Mouse (Mus musculus) G1E-ER4 (cell line): ENCODE data around the gene Myo1g. TPM values are rescaled to one million over a fixed set of nuclear protein-coding genes. Genes with fewer than 3 reads are reported as not detected.

Experiments used
- GATA1 ChIP-seq: IDR thresholded peaks from one replicate; pipeline ENCODE4 v1.8.0; 2012; ENCODE audit warnings: low read length, inconsistent platforms
- polyA plus RNA-seq: library from polyadenylated mRNA; stranded (reverse); fragments of >175 nt; gene quantifications from 2 replicates; pipeline ENCODE4 v1.2.3, GENCODE M21; 2012

The Myo1g gene
- polyA plus RNA-seq, 1 experiment: 27.9 TPM

DNA sequence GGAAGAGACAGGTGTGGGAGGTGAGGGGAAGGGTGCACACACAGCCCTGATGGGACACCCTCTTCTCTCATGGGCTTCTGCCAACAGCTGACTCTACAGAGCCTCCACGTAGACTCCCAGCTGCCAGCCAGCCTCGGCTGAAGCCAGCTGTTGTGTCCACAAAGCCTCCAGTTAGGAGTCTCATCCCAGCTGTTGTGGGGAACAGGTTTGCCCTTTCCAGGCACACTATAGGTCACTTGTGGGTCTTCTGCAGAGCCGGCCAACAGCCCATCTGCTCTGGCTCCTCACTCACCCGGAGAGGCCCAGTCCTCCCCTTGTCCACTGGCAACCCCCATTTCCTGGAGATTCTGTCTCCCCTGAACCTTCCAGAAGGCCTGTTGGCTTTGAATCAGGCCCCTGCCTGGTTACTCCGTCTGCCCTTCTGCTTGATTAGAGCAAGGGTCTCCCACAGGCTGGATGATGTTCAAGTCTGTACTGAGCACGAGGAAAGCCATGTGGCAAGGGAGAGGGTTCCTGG is 39.0 kb downstream of the Myo1g start:
- no peak for TF ChIP-seq GATA1

DNA sequence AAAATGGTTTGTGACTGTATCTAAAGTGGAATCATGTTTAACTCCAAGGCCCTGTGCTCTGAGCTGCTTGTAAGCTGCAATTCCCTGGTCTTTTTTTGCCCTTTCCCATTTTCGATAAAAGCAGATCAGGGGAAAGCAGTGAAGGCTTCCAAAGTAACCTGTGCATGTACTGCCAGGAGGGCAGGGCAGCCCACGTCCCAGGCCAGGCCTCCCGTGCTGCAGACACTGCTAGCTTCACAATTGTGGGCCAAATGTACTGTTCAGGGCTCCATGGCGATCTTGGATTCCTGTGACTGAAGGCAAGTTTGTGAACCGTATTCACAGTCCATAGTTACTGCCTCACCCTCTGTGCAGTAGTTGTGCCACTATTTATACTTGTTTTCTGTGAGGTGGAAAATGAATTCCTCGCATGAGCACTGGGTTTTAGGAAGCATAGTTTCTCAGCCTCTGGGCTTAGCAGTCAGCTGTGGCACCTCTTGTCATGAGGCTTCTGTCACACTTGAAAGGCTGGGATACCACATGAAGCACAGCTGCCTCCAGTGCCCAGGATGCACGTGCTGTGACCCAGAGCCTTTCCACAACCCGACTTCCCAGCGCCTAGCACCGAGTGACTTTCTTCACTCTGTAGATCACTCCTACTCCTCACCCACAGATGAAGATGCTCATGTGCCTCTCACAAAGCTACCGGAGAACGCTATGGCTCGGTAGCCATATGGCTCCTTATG is 39.9 kb downstream of the Myo1g start:
- no peak for TF ChIP-seq GATA1

DNA sequence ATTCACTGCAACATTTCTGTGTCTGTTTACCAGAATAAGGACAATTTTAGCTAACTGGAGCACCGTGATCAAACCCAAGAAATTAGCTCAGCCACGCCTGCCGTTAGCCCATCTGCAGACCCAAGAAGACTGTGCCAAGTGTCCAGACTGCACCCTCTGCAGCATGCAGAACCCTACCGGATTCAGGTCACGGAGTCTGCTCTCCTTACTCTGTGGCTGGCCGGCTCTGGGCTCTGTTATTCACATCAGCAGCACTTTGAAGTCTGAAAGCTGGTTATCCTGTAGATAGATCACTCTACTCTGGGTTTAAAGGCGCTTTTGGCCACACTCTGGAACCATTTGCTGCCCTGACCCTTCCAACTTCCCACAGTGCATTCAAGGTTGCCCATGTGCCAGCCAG is 40.6 kb downstream of the Myo1g start:
- TF ChIP-seq GATA1: no peak

DNA sequence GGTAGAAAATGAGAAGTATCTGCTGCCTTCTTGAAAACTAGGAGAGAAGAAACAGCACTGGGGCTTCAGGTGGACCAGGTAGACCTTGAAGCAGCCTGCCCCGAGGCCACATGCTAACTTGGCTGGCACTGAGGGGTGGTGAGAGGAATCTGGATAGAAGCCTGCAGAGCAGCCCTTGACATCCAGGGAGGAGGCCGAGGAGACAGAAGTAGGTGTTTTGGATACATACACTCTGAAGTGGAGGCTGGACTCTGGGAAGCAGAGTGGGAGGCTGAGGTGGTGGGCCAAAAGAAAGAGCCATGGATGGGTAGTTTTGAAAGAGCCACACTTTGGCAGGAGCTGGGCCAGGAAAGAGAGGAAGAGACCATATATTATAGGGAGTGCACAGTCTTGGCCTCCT is 41.5 kb downstream of the Myo1g start:
- TF ChIP-seq GATA1: no peak

DNA sequence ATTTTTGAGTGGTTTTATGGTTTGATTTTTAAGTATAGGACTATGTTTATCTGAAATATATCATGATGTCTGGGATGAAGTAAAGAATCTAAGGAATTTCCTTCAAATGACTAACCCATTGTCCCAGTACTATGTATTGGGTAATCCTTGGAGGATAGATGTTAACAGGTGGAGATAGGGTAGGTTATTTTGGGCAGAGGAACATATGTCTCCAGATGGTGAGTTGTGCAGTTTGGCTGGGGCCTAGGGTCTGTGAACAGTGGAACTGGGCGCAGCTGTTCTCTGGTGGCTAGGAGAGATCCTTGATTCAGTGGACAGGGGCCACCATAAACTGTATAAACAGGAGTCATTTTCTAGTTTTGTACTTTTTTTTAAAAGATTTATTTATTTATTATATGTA is 43.4 kb downstream of the Myo1g start:
- TF ChIP-seq GATA1: no peak

DNA sequence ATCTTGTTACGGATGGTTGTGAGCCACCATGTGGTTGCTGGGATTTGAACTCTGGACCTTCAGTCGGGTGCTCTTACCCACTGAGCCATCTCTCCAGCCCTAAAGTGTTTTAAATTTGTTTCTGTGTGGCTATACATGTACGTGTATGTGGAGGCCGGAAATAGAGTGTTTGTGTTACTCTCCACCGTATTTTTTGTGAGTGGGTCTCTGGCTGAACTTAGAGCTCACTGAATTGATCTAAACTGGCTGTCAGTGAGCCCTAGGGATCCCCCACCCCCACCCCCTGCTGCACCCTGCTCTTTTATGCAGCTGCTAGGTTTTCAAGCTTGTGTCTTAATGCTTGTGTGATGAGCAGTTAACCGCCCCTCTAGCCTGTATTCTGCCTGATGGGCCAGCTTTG is 43.9 kb downstream of the Myo1g start:
- no peak for TF ChIP-seq GATA1

DNA sequence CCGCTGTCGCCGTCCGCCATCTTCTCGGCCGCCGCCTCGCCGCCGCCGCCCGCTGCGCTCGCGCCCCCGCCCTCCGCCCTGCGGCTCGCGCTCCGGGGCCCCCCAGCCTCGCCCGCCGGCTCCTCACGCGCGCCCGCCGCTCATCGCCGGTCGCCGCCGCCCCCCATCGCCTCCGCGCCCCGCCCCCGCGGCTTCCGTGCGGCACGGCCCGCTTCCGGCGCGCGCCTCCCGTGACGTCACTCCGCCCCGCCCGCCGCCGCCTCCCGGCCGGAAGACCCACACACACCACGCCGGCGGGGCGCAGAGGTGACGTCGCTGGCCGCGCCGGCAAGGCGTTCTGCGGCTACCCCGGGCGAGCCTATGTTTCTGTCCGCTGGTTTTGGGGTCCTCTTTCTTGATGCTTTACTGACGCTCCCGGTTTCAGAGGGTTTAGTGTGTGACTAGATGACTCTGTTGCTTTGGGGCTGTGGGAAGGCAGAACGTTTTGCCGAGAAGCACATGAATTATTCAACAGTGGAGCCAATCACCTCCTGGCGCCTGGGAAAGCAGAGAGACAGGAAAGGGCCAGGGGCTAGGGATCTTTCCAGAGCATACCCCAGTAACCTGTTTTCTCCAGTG is 44.8 kb downstream of the Myo1g start, which contains the start of gene Purb:
Gene Purb (minus strand): TSS at position 51 of the 618 bp plus-strand sequence.
- no peak for TF ChIP-seq GATA1

DNA sequence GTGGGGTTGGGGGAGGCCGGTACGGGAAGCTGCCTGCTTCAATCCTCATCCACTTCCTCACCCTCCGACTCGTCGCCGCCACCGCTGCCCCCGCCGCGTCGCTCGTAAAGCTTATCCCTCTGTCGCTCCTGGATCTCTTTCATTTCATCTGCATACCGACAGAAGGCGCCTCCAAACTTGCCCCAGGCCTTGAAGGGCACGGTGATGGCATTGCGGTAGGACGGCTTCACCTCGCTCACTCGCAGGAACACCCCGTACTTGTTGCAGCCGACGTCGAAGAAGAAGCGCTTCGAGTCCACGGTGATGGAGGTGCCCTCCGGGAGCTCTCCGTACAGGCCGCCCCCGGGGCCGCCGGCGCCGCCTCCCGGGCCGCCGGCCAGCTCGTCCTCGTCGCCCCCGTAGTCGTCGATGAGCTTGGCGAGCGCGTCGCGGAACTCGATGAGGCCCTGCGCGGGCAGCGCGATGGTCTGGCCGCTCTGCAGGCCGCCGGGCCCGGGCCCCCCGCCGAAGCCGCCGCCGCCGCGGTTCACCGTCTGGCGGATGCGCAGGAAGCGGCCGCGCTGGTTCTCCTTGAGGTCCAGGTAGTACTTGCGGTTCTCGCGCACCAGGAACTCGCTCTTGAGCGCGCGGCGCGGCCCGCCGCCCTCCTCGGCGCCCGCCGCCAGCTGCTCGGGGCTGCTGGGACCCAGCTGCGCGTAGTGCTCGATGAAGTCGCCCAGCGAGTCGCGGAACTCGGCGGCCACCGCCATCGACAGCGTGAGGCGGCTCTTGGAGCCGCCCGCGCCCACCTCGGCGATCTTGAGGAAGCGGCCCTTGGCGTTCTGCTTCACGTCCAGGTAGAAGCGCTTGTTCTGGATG is 45.7 kb downstream of the Myo1g start:
- no peak for TF ChIP-seq GATA1

DNA sequence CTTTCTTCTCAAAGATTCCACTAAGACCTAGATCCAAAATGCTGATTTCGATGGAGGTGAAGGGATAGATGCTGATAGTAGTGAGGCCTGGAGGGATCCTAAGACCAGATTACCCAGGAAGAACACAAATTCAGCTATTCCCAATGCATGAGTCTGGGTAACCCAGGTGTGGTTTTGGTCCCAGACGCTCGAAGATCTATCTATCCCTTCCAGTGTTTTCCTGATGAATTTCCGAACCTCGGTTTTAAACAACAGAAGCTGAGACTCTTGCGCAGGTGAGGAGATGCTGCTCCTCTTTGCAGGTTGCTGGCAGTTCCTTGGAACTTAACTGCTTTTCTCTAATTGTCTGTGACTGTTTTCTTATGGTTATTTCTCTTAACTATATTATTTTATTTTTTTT is 46.4 kb downstream of the Myo1g start:
- TF ChIP-seq GATA1: no peak

DNA sequence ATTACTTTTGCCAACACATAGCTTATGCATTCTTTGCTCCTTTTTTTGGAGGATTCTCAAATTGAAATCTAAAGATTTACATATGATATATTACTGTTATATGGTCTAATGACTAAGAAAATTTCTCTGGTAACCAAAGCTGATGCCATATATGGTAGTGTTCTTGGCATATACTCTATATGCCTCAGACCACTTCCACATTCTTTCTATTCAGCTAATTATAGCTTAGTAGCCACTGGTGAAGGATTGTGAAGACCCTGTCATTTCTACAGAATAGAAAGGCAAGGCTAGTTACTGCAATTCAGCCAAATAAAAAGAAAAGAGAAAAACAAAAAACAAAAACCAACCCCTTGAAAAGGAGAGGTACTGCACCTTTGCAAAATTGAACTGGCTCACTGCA is 48.7 kb downstream of the Myo1g start:
- no peak for TF ChIP-seq GATA1

DNA sequence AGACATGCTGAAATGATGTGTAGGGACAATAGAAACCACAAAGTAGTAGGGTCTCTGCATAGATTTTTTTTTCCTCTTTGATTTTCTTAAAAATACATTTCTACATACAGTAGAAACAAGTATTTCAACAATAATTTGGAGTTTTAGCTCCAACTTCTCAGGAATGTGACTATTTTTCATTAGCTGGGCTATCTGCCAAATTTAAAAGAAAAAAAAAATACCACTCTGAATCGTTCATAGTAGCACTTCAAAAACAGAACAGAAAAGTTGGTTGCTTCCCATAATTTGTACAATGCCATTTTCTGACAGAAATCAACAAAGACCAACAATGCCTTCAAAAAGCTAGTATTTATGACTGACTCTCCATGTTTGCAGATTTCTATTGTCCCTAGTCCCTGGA is 49.3 kb downstream of the Myo1g start:
- TF ChIP-seq GATA1: no peak

DNA sequence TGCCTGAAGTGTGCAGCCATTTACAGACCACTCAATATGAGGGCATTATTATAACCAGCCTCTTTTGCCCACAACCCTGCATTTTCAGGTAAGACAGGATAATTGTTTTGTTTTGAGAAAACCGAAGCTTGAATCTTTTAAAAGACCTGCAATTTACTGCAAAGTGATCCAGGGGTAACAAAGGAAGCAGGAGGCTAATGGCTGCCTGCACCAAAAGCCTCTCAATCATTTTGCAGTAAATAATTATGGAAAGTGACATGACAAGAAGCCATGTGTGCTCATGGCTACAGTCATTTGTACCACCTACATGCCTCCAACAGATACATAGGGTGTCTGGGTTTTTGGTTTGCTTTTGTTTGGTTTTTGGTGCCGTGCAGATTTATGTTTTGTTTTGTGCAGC is 49.7 kb downstream of the Myo1g start:
- TF ChIP-seq GATA1: no peak

DNA sequence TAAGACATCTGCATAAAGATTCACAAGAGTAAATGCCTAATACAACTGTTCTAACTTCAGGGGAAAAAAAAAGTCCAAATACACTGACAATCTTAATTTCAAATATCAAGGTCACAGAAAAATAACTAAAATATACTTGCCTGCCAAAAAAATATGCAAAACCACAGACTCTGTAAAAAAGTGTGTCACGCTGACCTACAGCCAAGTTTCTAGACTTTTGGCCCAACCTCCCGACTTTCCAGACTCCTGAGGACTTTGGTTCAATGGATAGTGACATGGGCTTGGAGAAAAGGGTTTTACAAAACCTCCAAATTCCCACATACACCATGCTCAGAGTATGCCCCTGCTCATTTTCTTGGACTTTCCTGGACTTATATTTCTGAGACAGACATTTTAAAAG is 52.2 kb downstream of the Myo1g start:
- TF ChIP-seq GATA1: no peak

DNA sequence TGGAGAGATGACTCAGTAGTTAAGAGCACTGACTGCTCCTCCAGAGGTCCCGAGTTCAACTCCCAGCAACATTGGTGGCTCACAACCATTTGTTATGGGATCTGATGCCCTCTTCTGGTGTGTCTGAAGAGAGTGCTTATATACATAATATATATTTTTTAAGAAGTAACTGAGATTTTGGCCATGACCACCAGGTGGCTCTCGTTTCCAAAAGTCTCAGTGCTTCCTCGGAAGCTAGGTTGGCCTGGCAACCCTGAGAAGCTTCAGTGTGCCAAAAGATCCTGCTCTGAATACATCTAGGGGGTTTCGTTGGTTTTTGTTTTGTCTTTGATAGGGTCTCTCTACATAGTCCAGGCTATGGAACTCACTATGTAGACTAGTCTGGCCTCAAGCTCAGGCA is 55.6 kb downstream of the Myo1g start:
- TF ChIP-seq GATA1: no peak

DNA sequence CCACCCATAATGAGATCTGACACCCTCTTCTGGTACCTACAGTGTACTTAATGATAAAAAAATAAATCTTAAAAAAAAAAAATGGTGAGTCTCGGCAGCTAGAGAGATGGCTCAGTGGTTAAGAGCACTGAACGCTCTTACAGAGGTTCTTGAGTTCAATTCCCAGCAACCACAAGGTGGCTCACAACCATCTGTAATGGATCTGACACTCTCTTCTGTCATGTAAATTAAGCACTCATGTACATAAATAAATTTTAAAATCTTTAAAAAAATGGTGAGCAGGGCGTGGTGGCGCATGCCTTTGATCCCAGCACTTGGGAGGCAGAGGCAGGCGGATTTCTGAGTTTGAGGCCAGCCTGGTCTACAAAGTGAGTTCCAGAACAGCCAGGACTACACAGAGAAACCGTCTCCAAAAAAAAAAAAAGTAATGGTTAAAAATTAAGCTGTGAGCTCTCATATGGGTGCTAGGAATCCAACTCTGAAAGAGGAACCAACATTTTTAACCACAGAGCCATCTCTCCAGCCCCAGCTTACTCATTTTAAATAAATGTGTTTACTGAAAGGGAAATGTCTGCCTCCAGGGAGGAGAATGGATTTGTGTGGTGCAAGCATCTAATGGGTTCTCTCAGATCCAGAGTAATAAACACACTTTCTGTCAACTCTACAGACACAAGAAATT is 57.5 kb downstream of the Myo1g start:
- TF ChIP-seq GATA1: no peak

Other genes with a start within 250 kb of the Myo1g start
- gene Tmed4, start 246.1 kb downstream of the Myo1g start, polyA plus RNA-seq: 45.7 and 52.3 TPM in 2 replicates
- gene Ogdh, start 229.3 kb downstream of the Myo1g start, polyA plus RNA-seq: 28.2 and 64.0 TPM in 2 replicates
- gene Zmiz2, start 131.9 kb downstream of the Myo1g start, polyA plus RNA-seq: 217 and 244 TPM in 2 replicates
- 82.5 and 137 TPM in 2 replicates for gene Ppia, start 105.5 kb downstream of the Myo1g start, polyA plus RNA-seq
- gene H2afv, start 76.5 kb downstream of the Myo1g start, polyA plus RNA-seq: 37.2 and 73.5 TPM in 2 replicates
- gene Purb, start 45.0 kb downstream of the Myo1g start, polyA plus RNA-seq: 10.7 and 13.5 TPM in 2 replicates
- gene Ccm2, start 25.9 kb upstream of the Myo1g start, polyA plus RNA-seq: 39.4 and 44.2 TPM in 2 replicates
- gene Nacad, start 85.1 kb upstream of the Myo1g start, polyA plus RNA-seq: 0.26 and 0.27 TPM in 2 replicates
- gene Tbrg4, start 105.1 kb upstream of the Myo1g start, polyA plus RNA-seq: 224 and 239 TPM in 2 replicates
- not detected in 2 replicates for gene Wap, start 117.7 kb upstream of the Myo1g start, polyA plus RNA-seq
- not detected in 2 replicates for gene Ramp3, start 137.6 kb upstream of the Myo1g start, polyA plus RNA-seq